In the genomic region with DNA sequence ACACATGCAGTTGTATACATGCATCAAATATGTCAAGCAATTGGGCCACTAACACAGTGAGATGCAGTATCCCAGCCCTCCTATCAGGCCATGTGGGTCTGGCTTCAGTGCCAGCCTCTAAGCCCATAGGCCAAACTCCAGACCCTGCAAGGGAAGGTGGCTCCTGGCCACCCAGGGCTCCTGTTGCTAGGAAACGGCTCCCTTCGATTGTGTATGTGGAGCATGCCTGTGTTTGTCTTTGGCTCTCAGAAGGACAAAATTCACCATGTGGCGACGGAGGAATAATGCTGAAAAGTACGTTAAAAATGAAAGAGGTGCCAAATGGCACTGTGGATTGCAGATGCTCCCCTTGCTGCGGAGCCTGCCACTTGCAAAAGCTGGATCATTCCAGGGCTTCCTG, we compare ENCODE assay signal across 10 mouse cellular contexts.
DNase-seq lines count a peak whose midpoint lies in the region; ATAC-seq and TF ChIP-seq lines count a peak whose summit lies in the region.
"Had no signal": no experiment of that assay in that cellular context is flagged by ENCODE, and none has a peak within 500 bp of the region (broad histone marks: within the 10 kb centered on the region; RNA-seq: fewer than 3 reads in every experiment).

No protein-coding gene starts in this region.

- no peak overlapping the region for H3K4me2 ChIP-seq in stomach, embryonic 14.5 days (replicated peaks; ENCODE audit: low read depth, low read length)
- no peak overlapping the region for H3K4me2 ChIP-seq in stomach, postnatal 0 days (replicated peaks; ENCODE audit: low read depth)
- H3K4me2 ChIP-seq in hindbrain, embryonic 15.5 days = no peak overlapping the region
- no peak overlapping the region for H3K4me2 ChIP-seq in midbrain, embryonic 13.5 days (replicated peaks)
- H3K4me2 ChIP-seq: liver, embryonic 12.5 days had no signal

- no peaks in the 10 kb centered on the region for H3K27me3 ChIP-seq in stomach, embryonic 14.5 days (ENCODE audit: control insufficient read depth, insufficient read depth, low read length)
- H3K27me3 ChIP-seq in stomach, postnatal 0 days (ENCODE audit: control insufficient read depth, insufficient read depth, low read length) = no peaks in the 10 kb centered on the region
- no peaks in the 10 kb centered on the region for H3K27me3 ChIP-seq in hindbrain, embryonic 15.5 days
- H3K27me3 ChIP-seq in midbrain, embryonic 13.5 days = no peaks in the 10 kb centered on the region
- H3K27me3 ChIP-seq: liver, embryonic 12.5 days had no signal

- ATAC-seq in stomach, embryonic 14.5 days (ENCODE audit: insufficient number of reproducible peaks, insufficient read depth, low FRiP score, low read depth) = no peak
- ATAC-seq in stomach, postnatal 0 days (ENCODE audit: low FRiP score, low TSS enrichment) = no peak
- ATAC-seq in hindbrain, embryonic 15.5 days (ENCODE audit: low FRiP score, low read depth) = peak; percentile 79; the same call in 1 of the 2 replicates
- ATAC-seq in midbrain, embryonic 13.5 days = peak; percentile 73
- ATAC-seq: liver, embryonic 12.5 days had no signal

- 47% methylated on average over 6 of the region's 6 CpGs for WGBS in stomach, embryonic 14.5 days
- WGBS in stomach, postnatal 0 days = 50% methylated on average over 6 of the region's 6 CpGs
- 20% methylated on average over 6 of the region's 6 CpGs for WGBS in hindbrain, embryonic 15.5 days
- WGBS in midbrain, embryonic 13.5 days = 16% methylated on average over 6 of the region's 6 CpGs

- no peak for DNase-seq in stomach, postnatal 0 days (ENCODE audit: low spot score)
- no peak for DNase-seq in urinary bladder, postnatal 14 days (ENCODE audit: low spot score)
- DNase-seq in spleen, postnatal 36 days (ENCODE audit: low spot score in 2 of 2) = no peak
- DNase-seq in urinary bladder, postnatal 36 days (ENCODE audit: low spot score in 2 of 2) = no peak
- no peak for DNase-seq in T-cell, adult 2 months (ENCODE audit: low spot score)
- DNase-seq: thymus, postnatal 14 days had no signal

- no peaks in the 10 kb centered on the region for H3K9me3 ChIP-seq in stomach, embryonic 14.5 days (ENCODE audit: control insufficient read depth, low read depth, low read length)
- H3K9me3 ChIP-seq in stomach, postnatal 0 days (ENCODE audit: control insufficient read depth, low read length) = no peaks in the 10 kb centered on the region
- no peaks in the 10 kb centered on the region for H3K9me3 ChIP-seq in hindbrain, embryonic 15.5 days
- no peaks in the 10 kb centered on the region for H3K9me3 ChIP-seq in midbrain, embryonic 13.5 days
- H3K9me3 ChIP-seq: liver, embryonic 12.5 days had no signal

- no peak overlapping the region for H3K4me3 ChIP-seq in stomach, embryonic 14.5 days (ENCODE audit: low read depth, low read length)
- no peak overlapping the region for H3K4me3 ChIP-seq in stomach, postnatal 0 days (ENCODE audit: low read depth, low read length)
- H3K4me3 ChIP-seq in hindbrain, embryonic 15.5 days = no peak overlapping the region
- H3K4me3 ChIP-seq in midbrain, embryonic 13.5 days (replicated peaks) = no peak overlapping the region
- H3K4me3 ChIP-seq: liver, embryonic 12.5 days had no signal

- H3K4me1 ChIP-seq in stomach, embryonic 14.5 days (ENCODE audit: control insufficient read depth, insufficient read depth, low read length) = peaks cover 20% of the 10 kb centered on the region
- H3K4me1 ChIP-seq in stomach, postnatal 0 days (replicated peaks; ENCODE audit: control insufficient read depth, insufficient read depth) = no peaks in the 10 kb centered on the region
- peaks cover 16% of the 10 kb centered on the region for H3K4me1 ChIP-seq in hindbrain, embryonic 15.5 days (replicated peaks)
- peaks cover 22% of the 10 kb centered on the region for H3K4me1 ChIP-seq in midbrain, embryonic 13.5 days (replicated peaks)
- H3K4me1 ChIP-seq: liver, embryonic 12.5 days had no signal

- TF ChIP-seq CTCF in stomach, postnatal 0 days (IDR thresholded peaks at IDR 0.05; ENCODE audit: low read depth) = no peak

- 0 out of 2 replicates have a peak overlapping the region, but pooled peaks have one; percentile 0 for H3K27ac ChIP-seq in stomach, embryonic 14.5 days (ENCODE audit: low read length)
- no peak overlapping the region for H3K27ac ChIP-seq in stomach, postnatal 0 days (replicated peaks)
- no peak overlapping the region; the same call in 1 of the 2 replicates for H3K27ac ChIP-seq in hindbrain, embryonic 15.5 days (replicated peaks)
- H3K27ac ChIP-seq in midbrain, embryonic 13.5 days = no peak overlapping the region
- H3K27ac ChIP-seq: liver, embryonic 12.5 days had no signal

- H3K36me3 ChIP-seq in stomach, embryonic 14.5 days (ENCODE audit: control insufficient read depth, insufficient read depth, low read length) = no peaks in the 10 kb centered on the region
- H3K36me3 ChIP-seq in stomach, postnatal 0 days (ENCODE audit: control insufficient read depth, insufficient read depth, low read length) = no peaks in the 10 kb centered on the region
- no peaks in the 10 kb centered on the region for H3K36me3 ChIP-seq in hindbrain, embryonic 15.5 days
- H3K36me3 ChIP-seq in midbrain, embryonic 13.5 days = no peaks in the 10 kb centered on the region
- H3K36me3 ChIP-seq: liver, embryonic 12.5 days had no signal

- no peak overlapping the region for H3K9ac ChIP-seq in stomach, embryonic 14.5 days (replicated peaks; ENCODE audit: low read depth, low read length)
- H3K9ac ChIP-seq in stomach, postnatal 0 days (ENCODE audit: low read length) = no peak overlapping the region
- no peak overlapping the region for H3K9ac ChIP-seq in hindbrain, embryonic 15.5 days
- no peak overlapping the region for H3K9ac ChIP-seq in midbrain, embryonic 13.5 days (replicated peaks)
- H3K9ac ChIP-seq: liver, embryonic 12.5 days had no signal

- no peak for TF ChIP-seq EP300 in stomach, postnatal 0 days (optimal IDR thresholded peaks at IDR 0.05)

Comparison
In these comparisons a context has a peak if more than half of its experiments do, and no peak if none do; other contexts are left out.
1. ATAC-seq: peak in hindbrain, embryonic 15.5 days (single experiment) and midbrain, embryonic 13.5 days (single experiment); none in stomach, embryonic 14.5 days (single experiment) and stomach, postnatal 0 days (single experiment).